Mouse (Mus musculus): ENCODE data around the gene Ebpl. TPM values are rescaled to one million over a fixed set of nuclear protein-coding genes. Genes with fewer than 3 reads are reported as not detected.

Gene Ebpl
- polyA plus RNA-seq, 1 experiment = 1.3 TPM

DNA sequence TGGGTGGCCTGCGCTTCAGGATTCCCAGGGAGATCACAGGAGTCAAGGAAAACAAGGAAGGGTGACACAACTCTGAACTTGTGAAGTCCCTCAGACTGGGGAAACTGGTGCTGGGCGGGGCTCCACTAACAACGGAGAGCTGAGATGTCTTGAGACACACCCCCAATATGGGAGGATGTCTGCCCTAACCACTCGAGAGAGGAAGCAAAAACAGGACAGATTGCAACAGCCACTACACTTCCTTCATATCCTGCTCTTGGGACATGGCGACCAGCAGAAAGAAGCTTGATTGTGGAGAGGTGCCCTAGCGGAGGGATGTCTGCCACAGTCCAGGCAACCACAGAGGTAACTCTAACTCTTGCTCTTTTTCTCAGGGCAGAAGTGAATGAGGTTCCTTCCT is 50.6 kb downstream of the Ebpl start, which contains the start of gene Arl11:
Arl11 (plus strand) TSS at position 161 of the 400 bp plus-strand sequence.
- H3K4me3 ChIP-seq = no peak within 1 kb of the TSS
- no peaks in the 10 kb centered on the region for H3K36me3 ChIP-seq (ENCODE audit: control insufficient read depth, insufficient read depth)
- no peak for TF ChIP-seq REST (IDR thresholded peaks at IDR 0.05; ENCODE audit: insufficient read depth, insufficient read length)
- TF ChIP-seq TCF3 (IDR thresholded peaks at IDR 0.05; ENCODE audit: insufficient read length, low read depth) = no peak
- TF ChIP-seq E2F4 (IDR thresholded peaks at IDR 0.05; ENCODE audit: insufficient read depth) = no peak
- no peak for TF ChIP-seq MAX (IDR thresholded peaks at IDR 0.05; ENCODE audit: low read depth)
- no peak for TF ChIP-seq SRF (IDR thresholded peaks at IDR 0.05; ENCODE audit: control insufficient read depth, insufficient read length, low read depth)
- no peak for TF ChIP-seq MYOG (IDR thresholded peaks at IDR 0.05; ENCODE audit: control insufficient read depth in 1 of 3, insufficient read depth in 1 of 3, insufficient read length in 2 of 3, low read depth in 2 of 3)
- no peak for TF ChIP-seq TCF12 (IDR thresholded peaks at IDR 0.05; ENCODE audit: insufficient read depth, poor library complexity, severe bottlenecking)
- no peak for TF ChIP-seq CEBPB (IDR thresholded peaks at IDR 0.05; ENCODE audit: insufficient read depth, poor library complexity, severe bottlenecking)
- no peak for TF ChIP-seq USF1 (IDR thresholded peaks at IDR 0.05; ENCODE audit: low read depth)
- TF ChIP-seq POLR2A (IDR thresholded peaks at IDR 0.05; ENCODE audit: insufficient read length, low read depth) = no peak
- TF ChIP-seq POLR2AphosphoS2 (IDR thresholded peaks at IDR 0.05; ENCODE audit: insufficient read length, low read depth) = no peak
- TF ChIP-seq MYOD1 (IDR thresholded peaks at IDR 0.05; ENCODE audit: control insufficient read depth in 1 of 3, insufficient read length in 2 of 3, low read depth in 2 of 3) = no peak
- H3ac ChIP-seq (ENCODE audit: control insufficient read depth, insufficient read length) = no peak within 1 kb of the TSS
- peak within 1 kb of the TSS; percentile 8 for H3K4me2 ChIP-seq (ENCODE audit: low read depth)
- peaks cover 1% of the 10 kb centered on the region for H3K27me3 ChIP-seq (ENCODE audit: control insufficient read depth, insufficient read depth, insufficient read length)
- H3K79me2 ChIP-seq (ENCODE audit: control insufficient read depth, insufficient read depth) = no peaks in the 10 kb centered on the region

DNA sequence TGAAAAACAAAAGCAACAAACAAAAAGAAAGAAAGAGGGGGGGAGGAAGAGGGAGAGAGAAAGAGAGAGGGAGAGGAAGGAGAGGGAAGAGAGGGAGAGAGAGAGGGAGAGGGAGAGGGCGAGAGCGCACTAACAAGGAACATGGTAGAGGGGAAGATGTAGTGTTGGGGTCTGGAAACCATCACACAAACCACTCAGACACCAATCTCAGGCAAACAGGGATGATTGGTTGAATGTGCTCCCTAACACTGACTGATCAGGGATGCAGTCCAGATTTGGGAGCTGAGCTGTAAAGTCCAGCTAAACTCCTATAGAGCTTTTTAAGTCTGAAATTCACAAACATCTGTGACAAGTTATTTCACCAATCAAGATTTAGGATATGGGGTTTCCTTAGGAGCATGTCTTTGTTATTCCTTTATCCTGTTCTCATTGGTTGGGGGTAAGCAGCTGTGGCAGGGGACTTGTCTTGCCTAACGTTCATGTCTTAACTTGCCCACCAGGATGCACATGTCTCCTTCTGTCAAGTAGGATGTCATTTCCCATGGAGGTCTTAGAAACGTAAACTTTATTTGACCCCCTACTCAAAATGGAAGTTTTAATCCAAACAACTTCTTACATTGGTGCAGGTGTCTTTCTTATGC is 56.1 kb downstream of the Ebpl start:
- Histone ChIP-seq H3ac (ENCODE audit: control insufficient read depth, insufficient read length) (no peak overlapping the region), H3K4me2 (ENCODE audit: low read depth) (no peak overlapping the region), H3K27me3 (ENCODE audit: control insufficient read depth, insufficient read depth, insufficient read length) (no peaks in the 10 kb centered on the region), H3K4me3 (no peak overlapping the region), H3K36me3 (ENCODE audit: control insufficient read depth, insufficient read depth) (no peaks in the 10 kb centered on the region), H3K79me2 (ENCODE audit: control insufficient read depth, insufficient read depth) (no peaks in the 10 kb centered on the region)
- TF ChIP-seq POLR2AphosphoS2 (IDR thresholded peaks at IDR 0.05; ENCODE audit: insufficient read length, low read depth) = no peak
- TF ChIP-seq MYOG (IDR thresholded peaks at IDR 0.05; ENCODE audit: control insufficient read depth in 1 of 3, insufficient read depth in 1 of 3, insufficient read length in 2 of 3, low read depth in 2 of 3) = no peak
- TF ChIP-seq TCF12 (IDR thresholded peaks at IDR 0.05; ENCODE audit: insufficient read depth, poor library complexity, severe bottlenecking) = no peak
- no peak for TF ChIP-seq TCF3 (IDR thresholded peaks at IDR 0.05; ENCODE audit: insufficient read length, low read depth)

- Histone ChIP-seq H3K4me3 (no peak overlapping the region), H3K79me2 (ENCODE audit: control insufficient read depth, insufficient read depth) (no peaks in the 10 kb centered on the region), H3ac (ENCODE audit: control insufficient read depth, insufficient read length) (no peak overlapping the region), H3K36me3 (ENCODE audit: control insufficient read depth, insufficient read depth) (no peaks in the 10 kb centered on the region), H3K4me2 (ENCODE audit: low read depth) (no peak overlapping the region), H3K27me3 (ENCODE audit: control insufficient read depth, insufficient read depth, insufficient read length) (no peaks in the 10 kb centered on the region)
- no peak for TF ChIP-seq POLR2A (IDR thresholded peaks at IDR 0.05; ENCODE audit: insufficient read length, low read depth)
- TF ChIP-seq TCF3 (IDR thresholded peaks at IDR 0.05; ENCODE audit: insufficient read length, low read depth) = no peak
- no peak for TF ChIP-seq SRF (IDR thresholded peaks at IDR 0.05; ENCODE audit: control insufficient read depth, insufficient read length, low read depth)
- TF ChIP-seq MAX (IDR thresholded peaks at IDR 0.05; ENCODE audit: low read depth) = no peak
- TF ChIP-seq USF1 (IDR thresholded peaks at IDR 0.05; ENCODE audit: low read depth) = no peak
- TF ChIP-seq TCF12 (IDR thresholded peaks at IDR 0.05; ENCODE audit: insufficient read depth, poor library complexity, severe bottlenecking) = no peak
- no peak for TF ChIP-seq REST (IDR thresholded peaks at IDR 0.05; ENCODE audit: insufficient read depth, insufficient read length)
- TF ChIP-seq MYOG (IDR thresholded peaks at IDR 0.05; ENCODE audit: control insufficient read depth in 1 of 3, insufficient read depth in 1 of 3, insufficient read length in 2 of 3, low read depth in 2 of 3) = no peak
- no peak for TF ChIP-seq CEBPB (IDR thresholded peaks at IDR 0.05; ENCODE audit: insufficient read depth, poor library complexity, severe bottlenecking)
- no peak for TF ChIP-seq E2F4 (IDR thresholded peaks at IDR 0.05; ENCODE audit: insufficient read depth)
- TF ChIP-seq POLR2AphosphoS2 (IDR thresholded peaks at IDR 0.05; ENCODE audit: insufficient read length, low read depth) = no peak
- no peak for TF ChIP-seq MYOD1 (IDR thresholded peaks at IDR 0.05; ENCODE audit: control insufficient read depth in 1 of 3, insufficient read length in 2 of 3, low read depth in 2 of 3)
Measured at GRCm38 (mm10) chr14:61302428-61302827, 57.8 kb downstream of the Ebpl start.

DNA sequence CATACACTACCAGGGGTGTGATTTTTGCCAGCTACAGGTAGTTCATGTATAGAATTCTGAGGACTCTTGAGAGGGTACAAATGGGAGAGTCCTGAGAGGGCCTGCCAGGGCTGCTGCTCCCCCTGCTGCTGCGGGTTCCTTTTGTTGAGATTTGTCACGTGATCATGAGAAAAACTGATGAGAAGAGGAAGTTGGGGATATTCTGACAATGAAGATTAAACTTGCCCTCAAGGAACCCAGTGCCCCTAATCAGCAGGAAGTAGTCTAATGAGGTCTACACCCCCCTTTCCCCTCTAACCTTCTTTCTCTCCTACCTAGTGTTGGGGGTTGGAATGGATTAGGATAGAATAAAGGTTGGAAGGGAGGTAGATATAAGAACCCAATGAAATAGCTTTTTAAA is 58.9 kb downstream of the Ebpl start:
- Histone ChIP-seq H3K4me3 (no peak overlapping the region), H3ac (ENCODE audit: control insufficient read depth, insufficient read length) (no peak overlapping the region), H3K27me3 (ENCODE audit: control insufficient read depth, insufficient read depth, insufficient read length) (peaks cover 6% of the 10 kb centered on the region), H3K79me2 (ENCODE audit: control insufficient read depth, insufficient read depth) (no peaks in the 10 kb centered on the region), H3K36me3 (ENCODE audit: control insufficient read depth, insufficient read depth) (no peaks in the 10 kb centered on the region), H3K4me2 (ENCODE audit: low read depth) (no peak overlapping the region)
- TF ChIP-seq TCF12 (IDR thresholded peaks at IDR 0.05; ENCODE audit: insufficient read depth, poor library complexity, severe bottlenecking) (no peak), POLR2A (IDR thresholded peaks at IDR 0.05; ENCODE audit: insufficient read length, low read depth) (no peak), REST (IDR thresholded peaks at IDR 0.05; ENCODE audit: insufficient read depth, insufficient read length) (no peak), MYOD1 (IDR thresholded peaks at IDR 0.05; ENCODE audit: control insufficient read depth in 1 of 3, insufficient read length in 2 of 3, low read depth in 2 of 3) (no peak), USF1 (IDR thresholded peaks at IDR 0.05; ENCODE audit: low read depth) (no peak), E2F4 (IDR thresholded peaks at IDR 0.05; ENCODE audit: insufficient read depth) (no peak), MYOG (IDR thresholded peaks at IDR 0.05; ENCODE audit: control insufficient read depth in 1 of 3, insufficient read depth in 1 of 3, insufficient read length in 2 of 3, low read depth in 2 of 3) (no peak), CEBPB (IDR thresholded peaks at IDR 0.05; ENCODE audit: insufficient read depth, poor library complexity, severe bottlenecking) (no peak), MAX (IDR thresholded peaks at IDR 0.05; ENCODE audit: low read depth) (no peak), TCF3 (IDR thresholded peaks at IDR 0.05; ENCODE audit: insufficient read length, low read depth) (no peak), POLR2AphosphoS2 (IDR thresholded peaks at IDR 0.05; ENCODE audit: insufficient read length, low read depth) (no peak), SRF (IDR thresholded peaks at IDR 0.05; ENCODE audit: control insufficient read depth, insufficient read length, low read depth) (no peak)

Measured in myocyte (in vitro differentiated cells).